14 mouse cellular contexts compared by ENCODE assay signal in genomic region chr13:44056716-44057115, GRCm38 (mm10).
DNase-seq lines count a peak whose midpoint lies in the region; ATAC-seq and TF ChIP-seq lines count a peak whose summit lies in the region.
"Had no signal": no experiment of that assay in that cellular context is flagged by ENCODE, and none has a peak within 500 bp of the region (broad histone marks: within the 10 kb centered on the region; RNA-seq: fewer than 3 reads in every experiment).

No protein-coding gene starts in this region.

- peak overlapping the region; percentile 45; the same call in 1 of the 2 replicates for H3K4me2 ChIP-seq in embryonic facial prominence, embryonic 13.5 days
- peak overlapping the region; percentile 32 for H3K4me2 ChIP-seq in stomach, embryonic 14.5 days (replicated peaks; ENCODE audit: low read depth, low read length)
- no peak overlapping the region for H3K4me2 ChIP-seq in stomach, postnatal 0 days (replicated peaks; ENCODE audit: low read depth)

- TF ChIP-seq EP300 in stomach, postnatal 0 days (optimal IDR thresholded peaks at IDR 0.05), result no peak

- no peak for ATAC-seq in embryonic facial prominence, embryonic 13.5 days (ENCODE audit: insufficient number of reproducible peaks, insufficient read depth, low FRiP score, low TSS enrichment, low read depth)
- ATAC-seq in stomach, embryonic 14.5 days (ENCODE audit: insufficient number of reproducible peaks, insufficient read depth, low FRiP score, low read depth), result no peak
- no peak for ATAC-seq in stomach, postnatal 0 days (ENCODE audit: low FRiP score, low TSS enrichment)

- H3K36me3 ChIP-seq in embryonic facial prominence, embryonic 13.5 days, result no peaks in the 10 kb centered on the region
- H3K36me3 ChIP-seq in embryonic facial prominence, embryonic 10.5 days (replicated peaks), result no peaks in the 10 kb centered on the region
- no peaks in the 10 kb centered on the region for H3K36me3 ChIP-seq in stomach, embryonic 14.5 days (ENCODE audit: control insufficient read depth, insufficient read depth, low read length)
- H3K36me3 ChIP-seq in stomach, postnatal 0 days (ENCODE audit: control insufficient read depth, insufficient read depth, low read length), result no peaks in the 10 kb centered on the region
- H3K36me3 ChIP-seq: embryonic facial prominence, embryonic 12.5 days; midbrain, embryonic 12.5 days had no signal

- H3K4me1 ChIP-seq in embryonic facial prominence, embryonic 13.5 days, result peaks cover 18% of the 10 kb centered on the region
- peaks cover 16% of the 10 kb centered on the region for H3K4me1 ChIP-seq in embryonic facial prominence, embryonic 10.5 days
- peaks cover 18% of the 10 kb centered on the region for H3K4me1 ChIP-seq in stomach, embryonic 14.5 days (ENCODE audit: control insufficient read depth, insufficient read depth, low read length)
- peaks cover 4% of the 10 kb centered on the region for H3K4me1 ChIP-seq in stomach, postnatal 0 days (replicated peaks; ENCODE audit: control insufficient read depth, insufficient read depth)

- H3K9ac ChIP-seq in embryonic facial prominence, embryonic 13.5 days, result no peak overlapping the region
- no peak overlapping the region for H3K9ac ChIP-seq in stomach, embryonic 14.5 days (replicated peaks; ENCODE audit: low read depth, low read length)
- no peak overlapping the region for H3K9ac ChIP-seq in stomach, postnatal 0 days (ENCODE audit: low read length)
- H3K9ac ChIP-seq: embryonic facial prominence, embryonic 12.5 days; liver, embryonic 14.5 days; midbrain, embryonic 12.5 days had no signal

- DNase-seq in embryonic facial prominence, embryonic 10.5 days (ENCODE audit: low spot score), result no peak
- peak; percentile 15 for DNase-seq in kidney, adult 9 months
- DNase-seq in kidney, postnatal 25 days, result no peak
- DNase-seq in stomach, postnatal 0 days (ENCODE audit: low spot score), result no peak
- no peak for DNase-seq in embryo, embryonic 10 days (ENCODE audit: low spot score)
- no peak for DNase-seq in left cerebral cortex, adult 9 months (ENCODE audit: low spot score in 2 of 2)
- DNase-seq: heart, postnatal 4 days; spleen, adult 18-20 months; thymus, postnatal 14 days had no signal

- peaks cover 19% of the 10 kb centered on the region for H3K27me3 ChIP-seq in embryonic facial prominence, embryonic 13.5 days
- peaks cover 40% of the 10 kb centered on the region; the same call in 1 of the 2 replicates for H3K27me3 ChIP-seq in embryonic facial prominence, embryonic 10.5 days (replicated peaks; ENCODE audit: low read depth, poor library complexity, severe bottlenecking)
- no peaks in the 10 kb centered on the region for H3K27me3 ChIP-seq in stomach, embryonic 14.5 days (ENCODE audit: control insufficient read depth, insufficient read depth, low read length)
- H3K27me3 ChIP-seq in stomach, postnatal 0 days (ENCODE audit: control insufficient read depth, insufficient read depth, low read length), result no peaks in the 10 kb centered on the region
- H3K27me3 ChIP-seq: embryonic facial prominence, embryonic 12.5 days had no signal

- H3K27ac ChIP-seq in embryonic facial prominence, embryonic 13.5 days, result no peak overlapping the region
- H3K27ac ChIP-seq in embryonic facial prominence, embryonic 10.5 days (replicated peaks), result no peak overlapping the region; the same call in 1 of the 2 replicates
- peak overlapping the region; percentile 62; the same call in 1 of the 2 replicates for H3K27ac ChIP-seq in stomach, embryonic 14.5 days (ENCODE audit: low read length)
- H3K27ac ChIP-seq in stomach, postnatal 0 days (replicated peaks), result no peak overlapping the region
- H3K27ac ChIP-seq: embryonic facial prominence, embryonic 12.5 days; liver, embryonic 14.5 days; midbrain, embryonic 12.5 days had no signal

- no peak overlapping the region for H3K4me3 ChIP-seq in embryonic facial prominence, embryonic 13.5 days
- H3K4me3 ChIP-seq in embryonic facial prominence, embryonic 10.5 days, result no peak overlapping the region
- H3K4me3 ChIP-seq in stomach, embryonic 14.5 days (ENCODE audit: low read depth, low read length), result no peak overlapping the region
- no peak overlapping the region for H3K4me3 ChIP-seq in stomach, postnatal 0 days (ENCODE audit: low read depth, low read length)
- H3K4me3 ChIP-seq: embryonic facial prominence, embryonic 12.5 days; midbrain, embryonic 12.5 days had no signal

- WGBS in embryonic facial prominence, embryonic 13.5 days, result 72% methylated on average over 9 of the region's 9 CpGs
- 85% methylated on average over 9 of the region's 9 CpGs for WGBS in embryonic facial prominence, embryonic 10.5 days
- 52% methylated on average over 9 of the region's 9 CpGs for WGBS in stomach, embryonic 14.5 days
- WGBS in stomach, postnatal 0 days, result 54% methylated on average over 9 of the region's 9 CpGs

- no peaks in the 10 kb centered on the region for H3K9me3 ChIP-seq in embryonic facial prominence, embryonic 13.5 days
- H3K9me3 ChIP-seq in embryonic facial prominence, embryonic 10.5 days, result no peaks in the 10 kb centered on the region
- no peaks in the 10 kb centered on the region for H3K9me3 ChIP-seq in stomach, embryonic 14.5 days (ENCODE audit: control insufficient read depth, low read depth, low read length)
- H3K9me3 ChIP-seq in stomach, postnatal 0 days (ENCODE audit: control insufficient read depth, low read length), result no peaks in the 10 kb centered on the region
- H3K9me3 ChIP-seq: embryonic facial prominence, embryonic 12.5 days; midbrain, embryonic 12.5 days had no signal

- no peak for TF ChIP-seq CTCF in stomach, postnatal 0 days (IDR thresholded peaks at IDR 0.05; ENCODE audit: low read depth)
